Mouse (Mus musculus) G1E (cell line): Measurements from ENCODE around the gene Rrp1. TPM values are rescaled to one million over a fixed set of nuclear protein-coding genes. Genes with fewer than 3 reads are reported as not detected.
A peak's percentile ranks its signal among the peaks of the same experiment; 100 is the strongest.

Experiments
- ATAC-seq: 2 replicates; pipeline ENCODE4 v1.8.0; 2016; ENCODE audit warnings: mild to moderate bottlenecking; ENCODE audit not compliant: insufficient number of reproducible peaks, poor library complexity, low FRiP score, severe bottlenecking; ENCODE audit errors: extremely low read depth
- DNase-seq: peaks from one replicate; pipeline ENCODE4 v3.0.0; 2012; ENCODE audit warnings: low spot score
- H3K27me3 ChIP-seq: 2 replicates; pipeline ENCODE4 v1.6.1; 2012; ENCODE audit warnings: mild to moderate bottlenecking, low read length, inconsistent platforms; ENCODE audit not compliant: insufficient read depth
- H3K36me3 ChIP-seq: replicated peaks from 2 replicates; pipeline ENCODE3; 2012; ENCODE audit warnings: mild to moderate bottlenecking, inconsistent platforms
- H3K4me1 ChIP-seq: 2 replicates; pipeline ENCODE4 v1.6.1; 2012; ENCODE audit warnings: low read depth, low read length, inconsistent platforms, mixed read lengths; ENCODE audit not compliant: insufficient read depth
- H3K4me3 ChIP-seq: 2 replicates; pipeline ENCODE4 v1.5.1; 2012; ENCODE audit warnings: low read depth, mild to moderate bottlenecking, inconsistent platforms, low read length, moderate library complexity, mixed read lengths
- H3K9me3 ChIP-seq: replicated peaks from 2 replicates; pipeline ENCODE4 v1.6.1; 2012; ENCODE audit warnings: inconsistent platforms
- CTCF ChIP-seq: IDR thresholded peaks from 2 replicates; pipeline ENCODE4 v1.5.1; 2012; ENCODE audit warnings: low read depth, low read length, inconsistent platforms, mixed read lengths
- GATA1 ChIP-seq: IDR thresholded peaks from 2 replicates; pipeline ENCODE4 v1.6.1; 2012; ENCODE audit warnings: borderline replicate concordance, low read length, inconsistent platforms, mixed read lengths
- GATA2 ChIP-seq: IDR thresholded peaks from 2 replicates; pipeline ENCODE4 v1.6.1; 2012; ENCODE audit warnings: low read depth, low read length, inconsistent platforms, borderline replicate concordance
- POLR2AphosphoS5 ChIP-seq: IDR thresholded peaks from 2 replicates; pipeline ENCODE4 v1.6.1; 2012; ENCODE audit warnings: low read depth, low read length, inconsistent platforms; ENCODE audit not compliant: insufficient replicate concordance
- TAL1 ChIP-seq: conservative IDR thresholded peaks from 2 replicates; pipeline ENCODE4 v1.6.1; 2012; ENCODE audit warnings: low read depth, low read length, inconsistent platforms, mixed read lengths
- polyA plus RNA-seq: library from polyadenylated mRNA; stranded (reverse); fragments of >175 nt; gene quantifications from 2 replicates; pipeline ENCODE4 v1.2.3, GENCODE M21; 2012
- total RNA-seq, 2 experiments: library from RNA; stranded (forward) in 1 of 2; stranded (reverse) in 1 of 2; fragments of 200-1000 nt in 1 of 2; fragments of >200 nt in 1 of 2; fragmentation: Nextera tagmentation in 1 of 2; gene quantifications; 2 replicates each; pipeline ENCODE4 v1.2.3; 2014 to 2017

Rrp1 gene
- total and polyA plus RNA-seq, 3 experiments, result 172 to 464 (median 420) TPM

DNA sequence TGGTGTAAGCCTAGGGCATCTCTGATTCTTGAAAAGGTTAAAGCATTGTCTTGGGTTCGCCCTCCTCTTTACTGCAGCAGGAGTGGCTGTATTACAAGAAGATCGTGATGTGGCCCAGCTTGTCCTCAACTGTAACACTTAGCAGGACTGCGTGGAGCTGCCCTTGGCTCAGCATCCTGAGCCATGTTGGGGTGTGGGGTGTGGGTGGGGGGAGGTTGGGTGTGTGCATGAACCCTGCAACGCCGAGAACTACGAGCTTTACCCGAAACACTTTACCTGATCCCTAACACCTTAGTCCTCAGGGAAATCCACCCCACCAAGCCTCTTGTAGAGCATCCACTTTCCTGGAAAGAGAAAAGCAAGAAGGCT, 293 bp upstream of the Rrp1 start:
- no peak for TF ChIP-seq GATA2
- Histone ChIP-seq H3K27me3 (no peaks in the 10 kb centered on the region; the same call in 1 of the 2 replicates), H3K36me3 (peaks cover 33% of the 10 kb centered on the region), H3K4me3 (peak overlapping the region; percentile 97), H3K4me1 (peaks cover 55% of the 10 kb centered on the region), H3K9me3 (no peaks in the 10 kb centered on the region)
- no peak for ATAC-seq
- DNase-seq, result no peak

DNA sequence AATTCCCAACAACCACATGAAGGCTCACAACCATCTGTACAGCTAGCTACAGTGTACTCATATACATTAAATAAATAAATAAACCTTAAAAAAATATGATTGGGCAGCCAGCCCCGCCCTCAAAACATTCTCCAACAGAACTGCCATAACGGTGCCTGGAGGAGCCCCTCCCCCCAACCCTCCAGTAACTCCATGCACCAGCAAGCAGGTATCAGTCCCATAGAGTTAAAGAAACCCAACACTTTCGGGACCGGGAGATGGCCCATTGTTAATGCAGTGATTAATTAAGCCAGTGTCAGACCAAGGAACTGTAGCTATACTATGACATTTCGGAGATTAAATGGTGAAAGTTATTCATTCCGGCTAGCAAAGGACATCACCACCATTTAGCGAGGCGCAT, 992 bp downstream of the Rrp1 start:
- no peak for DNase-seq
- Histone ChIP-seq H3K4me1 (peaks cover 56% of the 10 kb centered on the region), H3K27me3 (no peaks in the 10 kb centered on the region; the same call in 1 of the 2 replicates), H3K4me3 (peak overlapping the region; percentile 97), H3K9me3 (no peaks in the 10 kb centered on the region), H3K36me3 (peaks cover 45% of the 10 kb centered on the region)
- no peak for ATAC-seq
- no peak for TF ChIP-seq GATA2
- TF ChIP-seq GATA1, result no peak
- TF ChIP-seq POLR2AphosphoS5, result no peak
- TF ChIP-seq CTCF, result no peak
- TF ChIP-seq TAL1, result no peak

DNA sequence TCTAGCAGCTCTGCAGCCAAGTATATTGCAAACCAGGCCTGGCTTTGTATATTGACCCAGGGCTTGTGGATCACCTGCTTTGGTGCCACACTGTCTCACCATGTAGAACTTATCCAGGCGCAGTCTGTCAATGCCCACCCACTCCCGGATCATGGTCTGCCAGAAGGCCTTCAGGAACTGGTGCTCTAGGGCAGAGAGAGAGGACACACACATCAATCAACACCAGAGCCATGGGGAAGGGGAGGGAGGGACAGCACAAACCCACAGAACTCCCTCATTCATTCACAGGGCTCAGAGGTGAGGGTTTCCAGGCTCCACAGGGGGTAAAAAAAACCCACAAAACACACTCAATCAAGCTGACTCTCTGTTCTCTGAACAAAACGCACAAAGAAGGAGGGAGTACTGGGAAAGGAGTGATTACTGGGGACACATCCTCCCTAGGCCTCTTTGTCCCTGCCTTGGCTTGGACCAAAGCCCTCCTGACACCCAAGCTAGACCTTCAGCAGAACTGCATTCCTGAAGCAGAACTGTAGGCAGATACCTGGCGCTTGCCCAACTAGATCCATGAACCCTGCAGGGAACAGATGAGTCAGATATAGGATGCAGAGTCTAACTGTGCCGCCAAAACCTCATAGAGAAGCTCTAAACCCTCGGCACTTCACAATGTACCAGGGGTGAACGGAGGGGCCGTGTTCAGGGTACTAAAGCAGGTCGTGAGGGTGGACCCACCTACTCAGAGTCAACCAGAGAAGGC, 3.6 kb downstream of the Rrp1 start:
- Histone ChIP-seq H3K36me3 (peaks cover 70% of the 10 kb centered on the region), H3K9me3 (no peaks in the 10 kb centered on the region), H3K4me3 (no peak overlapping the region), H3K27me3 (no peaks in the 10 kb centered on the region), H3K4me1 (peaks cover 79% of the 10 kb centered on the region)
- TF ChIP-seq GATA1 (no peak), CTCF (no peak), TAL1 (no peak)
- no peak for ATAC-seq
- no peak for DNase-seq

DNA sequence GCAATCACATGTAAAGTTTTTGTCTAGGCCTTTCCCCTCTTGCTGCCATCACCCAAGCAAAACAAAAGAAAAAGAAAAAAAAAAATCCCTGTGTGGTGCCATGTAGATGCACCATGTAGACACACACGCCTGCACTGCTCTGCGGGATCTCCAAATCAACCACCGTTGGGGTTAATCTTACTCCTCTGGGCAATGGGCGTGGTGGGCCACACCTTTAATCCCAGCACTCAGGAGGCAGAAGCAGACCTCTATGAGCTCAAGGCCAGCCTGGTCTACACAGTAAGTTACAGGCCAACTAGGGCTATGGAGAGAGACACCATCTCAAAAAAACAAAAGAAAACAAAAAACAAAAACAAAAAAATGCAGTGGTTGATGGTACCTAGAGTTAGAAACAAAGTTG, 5.7 kb downstream of the Rrp1 start:
- Histone ChIP-seq H3K36me3 (peaks cover 91% of the 10 kb centered on the region), H3K4me3 (peak overlapping the region; percentile 56; the same call in 1 of the 2 replicates), H3K4me1 (peaks cover 91% of the 10 kb centered on the region), H3K9me3 (no peaks in the 10 kb centered on the region), H3K27me3 (no peaks in the 10 kb centered on the region)
- ATAC-seq (no peak), DNase-seq (no peak)
- TF ChIP-seq TAL1 (no peak), CTCF (no peak)

DNA sequence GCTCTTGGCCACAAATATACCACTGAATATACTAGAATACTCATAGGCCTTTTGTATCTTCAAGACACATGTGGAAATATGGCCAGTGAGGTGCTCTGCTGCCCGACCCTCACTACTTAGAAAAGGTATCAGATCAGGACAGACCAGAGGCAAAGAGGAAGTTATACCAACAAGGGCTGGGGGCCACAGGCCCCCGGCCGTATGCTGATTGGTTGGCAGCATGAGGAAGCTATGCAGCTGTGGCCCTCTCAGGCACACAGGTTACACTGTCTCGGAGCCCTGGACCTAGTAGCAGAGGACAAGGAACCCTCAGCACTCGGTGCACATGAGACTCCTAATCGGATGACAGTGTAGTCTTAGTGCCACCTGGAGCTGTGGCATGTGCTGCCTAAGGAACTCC, 6.7 kb downstream of the Rrp1 start:
- Histone ChIP-seq H3K9me3 (no peaks in the 10 kb centered on the region), H3K4me3 (peak overlapping the region; percentile 52; the same call in 1 of the 2 replicates), H3K36me3 (peaks cover 98% of the 10 kb centered on the region), H3K4me1 (peaks cover 96% of the 10 kb centered on the region), H3K27me3 (no peaks in the 10 kb centered on the region)
- DNase-seq, result peak; percentile 86
- no peak for TF ChIP-seq GATA2
- no peak for TF ChIP-seq CTCF
- TF ChIP-seq TAL1, result peak; percentile 31; the same call in 1 of the 2 replicates
- TF ChIP-seq POLR2AphosphoS5, result 0 out of 2 replicates have a peak, but pooled peaks have one; percentile 39
- TF ChIP-seq GATA1, result no peak
- ATAC-seq, result peak; percentile 78

DNA sequence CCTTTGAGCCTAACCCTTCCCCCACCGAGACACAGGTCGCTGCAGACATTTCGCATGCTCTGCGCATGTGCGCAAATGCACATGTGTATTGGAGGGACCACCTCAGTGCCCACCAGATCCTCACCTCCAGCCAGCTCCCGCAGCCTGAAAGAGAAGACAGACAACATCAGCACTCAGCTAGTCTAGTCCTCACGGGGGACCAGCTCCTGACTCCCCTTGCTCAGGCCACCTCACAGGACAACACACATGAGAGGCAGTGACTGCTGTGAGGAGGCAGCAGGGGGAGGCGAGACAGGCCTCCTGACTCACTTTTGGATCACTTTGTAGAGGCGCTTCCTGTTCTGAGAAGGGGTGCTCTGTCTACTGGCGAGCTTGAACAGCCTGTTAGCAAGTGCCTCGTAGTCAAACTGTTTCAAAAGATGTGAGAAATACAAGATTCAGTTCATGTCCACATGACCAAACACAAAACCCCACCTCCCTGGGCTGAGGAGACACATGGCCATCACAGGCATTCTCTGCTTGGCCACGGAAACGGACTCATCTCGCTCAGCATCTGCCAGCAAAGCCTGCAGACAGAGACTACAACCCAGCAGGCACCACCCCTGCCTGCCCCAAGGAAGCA, 10.4 kb downstream of the Rrp1 start:
- no peaks in the 10 kb centered on the region for H3K9me3 ChIP-seq
- no peaks in the 10 kb centered on the region for H3K27me3 ChIP-seq
- peaks cover 99% of the 10 kb centered on the region for H3K4me1 ChIP-seq
- H3K4me3 ChIP-seq, result no peak overlapping the region; the same call in 1 of the 2 replicates
- peaks cover 90% of the 10 kb centered on the region for H3K36me3 ChIP-seq
- TF ChIP-seq CTCF, result no peak
- no peak for TF ChIP-seq TAL1
- no peak for TF ChIP-seq GATA1
- TF ChIP-seq GATA2, result no peak
- no peak for TF ChIP-seq POLR2AphosphoS5
- ATAC-seq, result no peak
- no peak for DNase-seq

DNA sequence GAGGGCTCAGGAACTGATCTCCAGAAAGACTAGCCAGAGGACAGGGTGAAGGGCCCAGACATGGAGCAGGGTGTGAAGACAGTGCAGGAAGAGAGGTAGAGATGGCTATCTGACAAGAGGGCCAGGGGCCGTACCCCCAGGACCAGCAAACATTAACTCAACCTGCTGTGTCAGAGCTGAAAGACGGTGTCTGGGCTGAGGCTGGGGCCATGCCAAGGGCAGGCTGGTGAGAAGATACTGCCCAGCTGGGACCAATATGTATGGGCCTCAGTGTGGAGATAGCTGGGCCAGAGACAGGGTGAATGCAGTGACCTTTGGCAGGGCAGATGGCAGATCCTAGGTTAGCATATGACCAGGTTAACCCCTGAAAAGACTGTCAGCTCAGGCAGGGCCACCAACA, 11.7 kb downstream of the Rrp1 start:
- Histone ChIP-seq H3K27me3 (no peaks in the 10 kb centered on the region), H3K4me3 (peak overlapping the region; percentile 57; the same call in 1 of the 2 replicates), H3K36me3 (peaks cover 77% of the 10 kb centered on the region), H3K9me3 (no peaks in the 10 kb centered on the region), H3K4me1 (peaks cover 93% of the 10 kb centered on the region)
- TF ChIP-seq POLR2AphosphoS5 (no peak), GATA2 (no peak), CTCF (no peak), GATA1 (no peak)
- DNase-seq, result no peak
- ATAC-seq, result no peak
